Mouse (Mus musculus): ENCODE measurements around the gene Casq2. TPM values are rescaled to one million over a fixed set of nuclear protein-coding genes. Genes with fewer than 3 reads are reported as not detected.

Casq2 gene
- polyA plus RNA-seq, 1 experiment from 2014 or later, result 0.82 TPM

GRCm38 (mm10) chr3:102069686-102070085, 16.5 kb upstream of the Casq2 start:
- 88% methylated on average over 5 of the region's 5 CpGs for WGBS
- no peaks in the 10 kb centered on the region for H3K27me3 ChIP-seq (ENCODE audit: control insufficient read depth, insufficient read depth, low read depth, low read length)

GRCm38 (mm10) chr3:102070360-102070759, 15.9 kb upstream of the Casq2 start:
- Histone ChIP-seq H3K4me1 (ENCODE audit: control insufficient read depth, insufficient read depth, low read length) (no peaks in the 10 kb centered on the region), H3K4me2 (ENCODE audit: low read length) (no peak overlapping the region), H3K4me3 (ENCODE audit: low read depth, low read length) (no peak overlapping the region), H3K36me3 (ENCODE audit: control insufficient read depth, insufficient read depth, low read length) (no peaks in the 10 kb centered on the region), H3K9me3 (replicated peaks; ENCODE audit: control insufficient read depth, low read length, poor library complexity, severe bottlenecking) (no peaks in the 10 kb centered on the region), H3K9ac (ENCODE audit: low read depth, low read length) (no peak overlapping the region), H3K27ac (ENCODE audit: low read length) (no peak overlapping the region), H3K27me3 (ENCODE audit: control insufficient read depth, insufficient read depth, low read depth, low read length) (no peaks in the 10 kb centered on the region)
- 85% methylated on average over 7 of the region's 7 CpGs for WGBS
- ATAC-seq, result no peak

More at GRCm38 (mm10) chr3:102069686-102070085, 16.5 kb upstream of the Casq2 start:
- H3K9me3 ChIP-seq (replicated peaks; ENCODE audit: control insufficient read depth, low read length, poor library complexity, severe bottlenecking), result no peaks in the 10 kb centered on the region
- no peaks in the 10 kb centered on the region for H3K4me1 ChIP-seq (ENCODE audit: control insufficient read depth, insufficient read depth, low read length)
- no peak overlapping the region for H3K4me2 ChIP-seq (ENCODE audit: low read length)
- no peak overlapping the region for H3K4me3 ChIP-seq (ENCODE audit: low read depth, low read length)
- ATAC-seq, result no peak
- no peak overlapping the region for H3K9ac ChIP-seq (ENCODE audit: low read depth, low read length)
- no peaks in the 10 kb centered on the region for H3K36me3 ChIP-seq (ENCODE audit: control insufficient read depth, insufficient read depth, low read length)
- no peak overlapping the region for H3K27ac ChIP-seq (ENCODE audit: low read length)

GRCm38 (mm10) chr3:102071016-102071415, 15.2 kb upstream of the Casq2 start:
- Histone ChIP-seq H3K36me3 (ENCODE audit: control insufficient read depth, insufficient read depth, low read length) (no peaks in the 10 kb centered on the region), H3K27ac (ENCODE audit: low read length) (no peak overlapping the region), H3K9me3 (replicated peaks; ENCODE audit: control insufficient read depth, low read length, poor library complexity, severe bottlenecking) (no peaks in the 10 kb centered on the region), H3K9ac (ENCODE audit: low read depth, low read length) (no peak overlapping the region), H3K4me3 (ENCODE audit: low read depth, low read length) (no peak overlapping the region), H3K4me1 (ENCODE audit: control insufficient read depth, insufficient read depth, low read length) (no peaks in the 10 kb centered on the region), H3K27me3 (ENCODE audit: control insufficient read depth, insufficient read depth, low read depth, low read length) (no peaks in the 10 kb centered on the region), H3K4me2 (ENCODE audit: low read length) (no peak overlapping the region)
- WGBS, result 91% methylated on average over 3 of the region's 3 CpGs
- ATAC-seq, result no peak

GRCm38 (mm10) chr3:102079413-102079812, 6.8 kb upstream of the Casq2 start:
- no peaks in the 10 kb centered on the region for H3K9me3 ChIP-seq (replicated peaks; ENCODE audit: control insufficient read depth, low read length, poor library complexity, severe bottlenecking)
- no peak overlapping the region for H3K27ac ChIP-seq (ENCODE audit: low read length)
- no peak overlapping the region for H3K4me3 ChIP-seq (ENCODE audit: low read depth, low read length)
- ATAC-seq, result no peak
- no peak overlapping the region for H3K4me2 ChIP-seq (ENCODE audit: low read length)
- H3K4me1 ChIP-seq (ENCODE audit: control insufficient read depth, insufficient read depth, low read length), result no peaks in the 10 kb centered on the region
- no peaks in the 10 kb centered on the region for H3K36me3 ChIP-seq (ENCODE audit: control insufficient read depth, insufficient read depth, low read length)
- H3K27me3 ChIP-seq (ENCODE audit: control insufficient read depth, insufficient read depth, low read depth, low read length), result no peaks in the 10 kb centered on the region; the same call in 1 of the 2 replicates
- 83% methylated on average over 2 of the region's 2 CpGs for WGBS
- no peak overlapping the region for H3K9ac ChIP-seq (ENCODE audit: low read depth, low read length)

- Histone ChIP-seq H3K9me3 (replicated peaks; ENCODE audit: control insufficient read depth, low read length, poor library complexity, severe bottlenecking) (no peaks in the 10 kb centered on the region), H3K4me1 (ENCODE audit: control insufficient read depth, insufficient read depth, low read length) (no peaks in the 10 kb centered on the region), H3K27me3 (ENCODE audit: control insufficient read depth, insufficient read depth, low read depth, low read length) (peaks cover 4% of the 10 kb centered on the region; the same call in 1 of the 2 replicates), H3K4me3 (ENCODE audit: low read depth, low read length) (no peak overlapping the region), H3K36me3 (ENCODE audit: control insufficient read depth, insufficient read depth, low read length) (no peaks in the 10 kb centered on the region), H3K4me2 (ENCODE audit: low read length) (no peak overlapping the region), H3K27ac (ENCODE audit: low read length) (0 out of 2 replicates have a peak overlapping the region, but pooled peaks have one; percentile 5), H3K9ac (ENCODE audit: low read depth, low read length) (no peak overlapping the region)
- WGBS, result 21% methylated on average over 3 of the region's 3 CpGs
- peak; percentile 88 for ATAC-seq
Observed at GRCm38 (mm10) chr3:102081862-102082261, 4.4 kb upstream of the Casq2 start.

GRCm38 (mm10) chr3:102083589-102084230, 2.5 kb upstream of the Casq2 start:
- Histone ChIP-seq H3K27ac (ENCODE audit: low read length) (no peak overlapping the region), H3K4me1 (ENCODE audit: control insufficient read depth, insufficient read depth, low read length) (no peaks in the 10 kb centered on the region), H3K27me3 (ENCODE audit: control insufficient read depth, insufficient read depth, low read depth, low read length) (peaks cover 4% of the 10 kb centered on the region; the same call in 1 of the 2 replicates), H3K4me3 (ENCODE audit: low read depth, low read length) (no peak overlapping the region), H3K9me3 (replicated peaks; ENCODE audit: control insufficient read depth, low read length, poor library complexity, severe bottlenecking) (no peaks in the 10 kb centered on the region), H3K4me2 (ENCODE audit: low read length) (no peak overlapping the region), H3K36me3 (ENCODE audit: control insufficient read depth, insufficient read depth, low read length) (no peaks in the 10 kb centered on the region), H3K9ac (ENCODE audit: low read depth, low read length) (no peak overlapping the region)
- 17% methylated on average over 13 of the region's 13 CpGs for WGBS
- ATAC-seq, result no peak

GRCm38 (mm10) chr3:102084833-102085491, 1.3 kb upstream of the Casq2 start:
- Histone ChIP-seq H3K4me2 (ENCODE audit: low read length) (no peak overlapping the region), H3K36me3 (ENCODE audit: control insufficient read depth, insufficient read depth, low read length) (no peaks in the 10 kb centered on the region), H3K4me1 (ENCODE audit: control insufficient read depth, insufficient read depth, low read length) (no peaks in the 10 kb centered on the region), H3K4me3 (ENCODE audit: low read depth, low read length) (no peak overlapping the region), H3K27me3 (ENCODE audit: control insufficient read depth, insufficient read depth, low read depth, low read length) (peaks cover 4% of the 10 kb centered on the region; the same call in 1 of the 2 replicates), H3K27ac (ENCODE audit: low read length) (no peak overlapping the region), H3K9ac (ENCODE audit: low read depth, low read length) (no peak overlapping the region), H3K9me3 (replicated peaks; ENCODE audit: control insufficient read depth, low read length, poor library complexity, severe bottlenecking) (no peaks in the 10 kb centered on the region)
- WGBS, result 64% methylated on average over 13 of the region's 13 CpGs
- no peak for ATAC-seq

- no peaks in the 10 kb centered on the region for H3K9me3 ChIP-seq (replicated peaks; ENCODE audit: control insufficient read depth, low read length, poor library complexity, severe bottlenecking)
- 42% methylated on average over 12 of the region's 12 CpGs for WGBS
- no peak for ATAC-seq
- H3K27ac ChIP-seq (ENCODE audit: low read length), result no peak overlapping the region
- H3K4me3 ChIP-seq (ENCODE audit: low read depth, low read length), result no peak overlapping the region
- peaks cover 4% of the 10 kb centered on the region; the same call in 1 of the 2 replicates for H3K27me3 ChIP-seq (ENCODE audit: control insufficient read depth, insufficient read depth, low read depth, low read length)
- no peaks in the 10 kb centered on the region for H3K4me1 ChIP-seq (ENCODE audit: control insufficient read depth, insufficient read depth, low read length)
- no peaks in the 10 kb centered on the region for H3K36me3 ChIP-seq (ENCODE audit: control insufficient read depth, insufficient read depth, low read length)
- H3K4me2 ChIP-seq (ENCODE audit: low read length), result no peak overlapping the region
- no peak overlapping the region for H3K9ac ChIP-seq (ENCODE audit: low read depth, low read length)
Observed at GRCm38 (mm10) chr3:102085719-102086118, 496 bp upstream of the Casq2 start.

GRCm38 (mm10) chr3:102094841-102095240, 8.6 kb downstream of the Casq2 start:
- no peak overlapping the region for H3K9ac ChIP-seq (ENCODE audit: low read depth, low read length)
- no peak overlapping the region for H3K4me3 ChIP-seq (ENCODE audit: low read depth, low read length)
- WGBS, result 83% methylated on average over 3 of the region's 3 CpGs
- H3K4me2 ChIP-seq (ENCODE audit: low read length), result no peak overlapping the region
- H3K36me3 ChIP-seq (ENCODE audit: control insufficient read depth, insufficient read depth, low read length), result no peaks in the 10 kb centered on the region
- H3K27me3 ChIP-seq (ENCODE audit: control insufficient read depth, insufficient read depth, low read depth, low read length), result no peaks in the 10 kb centered on the region
- no peaks in the 10 kb centered on the region for H3K9me3 ChIP-seq (replicated peaks; ENCODE audit: control insufficient read depth, low read length, poor library complexity, severe bottlenecking)
- no peaks in the 10 kb centered on the region for H3K4me1 ChIP-seq (ENCODE audit: control insufficient read depth, insufficient read depth, low read length)
- no peak for ATAC-seq
- no peak overlapping the region for H3K27ac ChIP-seq (ENCODE audit: low read length)

Data from midbrain, embryonic 16.5 days (tissue).